Mouse (Mus musculus) right cerebral cortex, adult 2 months (tissue): ENCODE measurements around the gene Ankrd42.
A peak's percentile ranks its signal among the peaks of the same experiment; 100 is the strongest.

ENCODE experiments used
- DNase-seq, 2 experiments: peaks; one replicate each; pipeline ENCODE4 v3.0.0; 2021 to 2022; ENCODE audit warnings: low spot score in 2 of 2

Gene Ankrd42

GRCm38 (mm10) chr7:92637021-92637625, at the start of gene Ankrd42:
Gene Ankrd42, minus strand, starts transcription at chr7:92637142.
- DNase-seq, result peak; percentile 94 to 95

- DNase-seq, result no peak
Observed at GRCm38 (mm10) chr7:92677346-92677745, 40.4 kb upstream of the Ankrd42 start.

- no peak for DNase-seq
Observed at GRCm38 (mm10) chr7:92675131-92675530, 38.2 kb upstream of the Ankrd42 start.

- DNase-seq, result peak; percentile 97
Observed at GRCm38 (mm10) chr7:92669507-92670471, 32.8 kb upstream of the Ankrd42 start, which contains the start of gene Pcf11. Gene Pcf11, minus strand, starts transcription at chr7:92669934.

GRCm38 (mm10) chr7:92668791-92669506, 32.0 kb upstream of the Ankrd42 start:
- DNase-seq, result peak; percentile 51 to 61

- DNase-seq, result no peak
Observed at GRCm38 (mm10) chr7:92666274-92666820, 29.4 kb upstream of the Ankrd42 start.

- DNase-seq, result no peak
Observed at GRCm38 (mm10) chr7:92658050-92658449, 21.1 kb upstream of the Ankrd42 start.

GRCm38 (mm10) chr7:92656386-92656785, 19.4 kb upstream of the Ankrd42 start:
- no peak for DNase-seq

GRCm38 (mm10) chr7:92653329-92653728, 16.4 kb upstream of the Ankrd42 start:
- DNase-seq, result no peak

GRCm38 (mm10) chr7:92647790-92648189, 10.8 kb upstream of the Ankrd42 start:
- DNase-seq, result no peak

GRCm38 (mm10) chr7:92642358-92642757, 5.4 kb upstream of the Ankrd42 start:
- DNase-seq, result no peak

- DNase-seq, result no peak
Observed at GRCm38 (mm10) chr7:92638050-92638449, 1.1 kb upstream of the Ankrd42 start.

- DNase-seq, result no peak
Observed at GRCm38 (mm10) chr7:92636295-92637011, 489 bp downstream of the Ankrd42 start.

GRCm38 (mm10) chr7:92630167-92630566, 6.8 kb downstream of the Ankrd42 start:
- DNase-seq, result peak; percentile 28 to 31

GRCm38 (mm10) chr7:92624488-92624887, 12.5 kb downstream of the Ankrd42 start:
- no peak for DNase-seq

- no peak for DNase-seq
Observed at GRCm38 (mm10) chr7:92610830-92611229, 26.1 kb downstream of the Ankrd42 start.

GRCm38 (mm10) chr7:92604961-92605360, 32.0 kb downstream of the Ankrd42 start:
- DNase-seq, result no peak

GRCm38 (mm10) chr7:92590842-92591241, 46.1 kb downstream of the Ankrd42 start:
- no peak for DNase-seq

GRCm38 (mm10) chr7:92589986-92590385, 47.0 kb downstream of the Ankrd42 start:
- no peak for DNase-seq

- DNase-seq, result no peak
Observed at GRCm38 (mm10) chr7:92583567-92583966, 53.4 kb downstream of the Ankrd42 start.
